Mouse (Mus musculus) midbrain, embryonic 13.5 days (tissue): ENCODE results near the gene Siva1. TPM values are rescaled to one million over a fixed set of nuclear protein-coding genes. Genes with fewer than 3 reads are reported as not detected.

Experiments
- ATAC-seq: fragments of 200-750 bp; cut with Nextera tagmentation; 2 replicates; pipeline ENCODE4 v1.8.0; 2017; ENCODE audit warnings: mild to moderate bottlenecking, moderate TSS enrichment, moderate library complexity
- H3K27ac ChIP-seq: fragments of 300-500 bp; sonication (generic); 2 replicates; pipeline ENCODE4 v1.5.1; 2015; ENCODE audit warnings: inconsistent platforms, mild to moderate bottlenecking, moderate library complexity
- H3K27me3 ChIP-seq: fragments of 300-500 bp; sonication (generic); 2 replicates; pipeline ENCODE4 v1.6.1; 2015; ENCODE audit warnings: mild to moderate bottlenecking, inconsistent platforms
- H3K36me3 ChIP-seq: fragments of 300-500 bp; sonication (generic); 2 replicates; pipeline ENCODE4 v1.6.1; 2015; ENCODE audit warnings: mild to moderate bottlenecking, inconsistent platforms
- H3K4me1 ChIP-seq: fragments of 300-500 bp; sonication (generic); replicated peaks from 2 replicates; pipeline ENCODE4 v1.6.1; 2015; ENCODE audit warnings: inconsistent platforms
- H3K4me2 ChIP-seq: fragments of 300-500 bp; sonication (generic); replicated peaks from 2 replicates; pipeline ENCODE4 v1.6.1; 2015; ENCODE audit warnings: moderate library complexity, mild to moderate bottlenecking, inconsistent platforms
- H3K4me3 ChIP-seq: fragments of 300-500 bp; sonication (generic); replicated peaks from 2 replicates; pipeline ENCODE4 v1.5.1; 2015; ENCODE audit warnings: mild to moderate bottlenecking, inconsistent platforms
- H3K9ac ChIP-seq: fragments of 300-500 bp; sonication (generic); replicated peaks from 2 replicates; pipeline ENCODE4 v1.6.1; 2015; ENCODE audit warnings: mild to moderate bottlenecking, inconsistent platforms
- H3K9me3 ChIP-seq: fragments of 300-500 bp; sonication (generic); 2 replicates; pipeline ENCODE4 v1.6.1; 2016; ENCODE audit warnings: mild to moderate bottlenecking, inconsistent platforms
- WGBS: fragments of 180-500 bp; shearing (Covaris S2); methylation state at CpG from one replicate; pipeline ENCODE4 v1.1.7; 2015; 5-methylcytosine and 5-hydroxymethylcytosine counted together
- polyA plus RNA-seq: library from polyadenylated mRNA; unstranded; fragments of >200 nt; fragmentation: Nextera tagmentation; extraction: Ambion mirVana; gene quantifications from 2 replicates; pipeline ENCODE4 v1.2.1, GENCODE M21; 2015

Siva1 gene
- polyA plus RNA-seq, 1 experiment from 2014 or later, result 96.5 TPM

DNA sequence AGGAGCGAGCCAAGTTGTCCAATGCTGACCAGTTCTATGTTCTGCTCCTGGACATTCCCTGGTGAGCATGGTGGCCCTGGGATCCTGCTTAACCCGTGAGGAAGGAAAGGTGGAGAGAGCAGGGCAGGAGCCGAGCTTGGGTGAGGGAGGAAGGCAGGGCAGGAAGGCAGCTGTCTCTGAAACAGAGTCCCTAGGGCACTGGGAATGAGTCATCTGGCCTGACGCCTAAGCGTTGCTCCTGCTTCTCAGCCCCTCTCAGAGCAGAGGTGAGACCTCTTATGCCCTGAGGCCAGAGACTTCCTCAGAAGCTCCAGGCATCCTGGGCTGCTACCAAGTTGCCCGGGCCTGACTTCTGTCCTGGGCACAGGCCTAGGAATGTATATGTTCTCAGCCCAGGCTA is 37.5 kb upstream of the Siva1 start:
- H3K4me1 ChIP-seq, result 0 out of 2 replicates have a peak, but pooled peaks cover 2% of the 10 kb centered on the region
- no peaks in the 10 kb centered on the region for H3K36me3 ChIP-seq
- no peak overlapping the region for H3K9ac ChIP-seq
- no peaks in the 10 kb centered on the region for H3K27me3 ChIP-seq
- no peak for ATAC-seq
- no peak overlapping the region for H3K27ac ChIP-seq
- H3K4me3 ChIP-seq, result no peak overlapping the region
- no peaks in the 10 kb centered on the region for H3K9me3 ChIP-seq
- WGBS, result 73% methylated on average over 6 of the region's 6 CpGs
- H3K4me2 ChIP-seq, result no peak overlapping the region

DNA sequence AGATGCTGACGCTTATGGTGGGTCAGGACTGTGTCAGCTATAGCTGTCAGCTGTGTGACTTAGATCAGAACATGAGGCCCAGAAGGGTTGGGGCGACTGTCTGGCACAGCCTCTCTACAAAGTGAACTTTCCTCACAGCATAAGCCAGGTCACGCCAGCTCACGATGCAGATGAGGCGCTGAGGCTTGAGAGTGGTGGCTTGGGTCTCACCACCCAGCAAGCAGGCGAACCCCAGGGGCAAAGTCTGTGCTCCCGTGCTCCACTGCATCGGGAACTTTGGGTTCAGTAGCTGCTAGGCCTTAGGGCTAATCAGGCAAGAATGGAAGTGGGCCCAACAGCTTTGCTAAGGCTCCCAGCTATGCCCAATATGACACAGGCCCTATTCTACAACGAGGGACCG is 35.4 kb upstream of the Siva1 start:
- 92% methylated on average over 10 of the region's 10 CpGs for WGBS
- Histone ChIP-seq H3K27me3 (no peaks in the 10 kb centered on the region), H3K9ac (no peak overlapping the region), H3K4me3 (no peak overlapping the region), H3K4me1 (0 out of 2 replicates have a peak, but pooled peaks cover 2% of the 10 kb centered on the region), H3K27ac (no peak overlapping the region), H3K36me3 (no peaks in the 10 kb centered on the region), H3K9me3 (no peaks in the 10 kb centered on the region), H3K4me2 (no peak overlapping the region)
- ATAC-seq, result no peak

GRCm38 (mm10) chr12:112616668-112617067 is 27.8 kb upstream of the Siva1 start:
- 56% methylated on average over 9 of the region's 9 CpGs for WGBS
- Histone ChIP-seq H3K9me3 (no peaks in the 10 kb centered on the region), H3K9ac (no peak overlapping the region), H3K27me3 (peaks cover 34% of the 10 kb centered on the region), H3K4me1 (peaks cover 27% of the 10 kb centered on the region), H3K36me3 (no peaks in the 10 kb centered on the region), H3K4me2 (no peak overlapping the region), H3K4me3 (no peak overlapping the region), H3K27ac (no peak overlapping the region)
- ATAC-seq, result no peak

GRCm38 (mm10) chr12:112617184-112617583 is 27.3 kb upstream of the Siva1 start:
- Histone ChIP-seq H3K4me2 (no peak overlapping the region), H3K9me3 (no peaks in the 10 kb centered on the region), H3K4me3 (no peak overlapping the region), H3K27ac (no peak overlapping the region), H3K9ac (no peak overlapping the region), H3K27me3 (peaks cover 39% of the 10 kb centered on the region), H3K4me1 (peaks cover 27% of the 10 kb centered on the region), H3K36me3 (no peaks in the 10 kb centered on the region)
- 89% methylated on average over 11 of the region's 11 CpGs for WGBS
- ATAC-seq, result no peak

- peak; percentile 76 for ATAC-seq
- H3K4me1 ChIP-seq, result peaks cover 27% of the 10 kb centered on the region
- no peak overlapping the region for H3K27ac ChIP-seq
- H3K4me3 ChIP-seq, result no peak overlapping the region
- H3K36me3 ChIP-seq, result no peaks in the 10 kb centered on the region
- H3K9ac ChIP-seq, result no peak overlapping the region
- H3K27me3 ChIP-seq, result peaks cover 47% of the 10 kb centered on the region
- WGBS, result 19% methylated on average over 8 of the region's 8 CpGs
- no peak overlapping the region for H3K4me2 ChIP-seq
- no peaks in the 10 kb centered on the region for H3K9me3 ChIP-seq
Observed at GRCm38 (mm10) chr12:112617898-112618380, 26.5 kb upstream of the Siva1 start.

DNA sequence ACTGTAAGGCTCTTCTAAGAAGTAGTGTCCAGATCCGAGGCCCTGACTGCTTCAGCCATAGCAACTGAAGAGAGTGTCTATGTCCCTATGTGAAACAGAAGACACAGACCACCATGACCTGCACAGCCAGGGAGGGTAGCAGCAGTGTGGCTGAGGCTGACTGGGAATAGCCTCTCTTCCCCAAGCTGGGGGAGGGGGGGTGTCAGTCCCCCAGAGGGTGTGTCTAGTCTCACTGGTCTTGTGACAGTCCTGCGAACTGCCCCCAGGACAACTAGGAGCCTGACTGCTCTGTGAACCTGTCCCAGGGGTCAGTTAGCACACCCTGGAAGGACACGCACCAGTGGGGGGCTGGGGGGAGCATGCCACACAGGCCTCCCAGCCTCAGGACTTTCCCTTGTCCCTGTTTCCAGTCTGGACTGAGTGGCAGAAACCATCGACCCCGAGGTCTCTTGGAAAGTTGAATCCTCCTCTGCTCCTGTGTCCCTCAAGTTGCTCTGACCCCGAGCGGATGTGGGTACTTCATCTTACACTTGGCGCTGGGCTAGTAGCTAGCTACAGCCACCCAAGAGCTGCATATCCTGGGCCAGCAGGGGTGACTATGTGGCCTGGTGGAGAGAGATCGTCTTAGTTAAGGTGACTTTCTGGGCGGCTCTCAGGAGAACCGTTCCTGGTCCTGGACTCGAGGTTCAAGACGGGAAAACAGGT is 25.3 kb upstream of the Siva1 start:
- no peak overlapping the region for H3K9ac ChIP-seq
- WGBS, result 30% methylated on average over 13 of the region's 13 CpGs
- no peaks in the 10 kb centered on the region for H3K36me3 ChIP-seq
- H3K4me3 ChIP-seq, result peak overlapping the region; percentile 54
- no peak for ATAC-seq
- H3K4me1 ChIP-seq, result peaks cover 27% of the 10 kb centered on the region
- H3K27ac ChIP-seq, result no peak overlapping the region
- H3K9me3 ChIP-seq, result no peaks in the 10 kb centered on the region
- peak overlapping the region; percentile 97 for H3K4me2 ChIP-seq
- H3K27me3 ChIP-seq, result peaks cover 49% of the 10 kb centered on the region

- WGBS, result under 1% methylated on average over 42 of the region's 56 CpGs
- peak; percentile 65 for ATAC-seq
- peaks cover 49% of the 10 kb centered on the region for H3K27me3 ChIP-seq
- no peak within 1 kb of the TSS for H3K27ac ChIP-seq
- H3K4me2 ChIP-seq, result peak within 1 kb of the TSS; percentile 97
- peak within 1 kb of the TSS; percentile 73 for H3K9ac ChIP-seq
- peak within 1 kb of the TSS; percentile 54 for H3K4me3 ChIP-seq
- H3K9me3 ChIP-seq, result no peaks in the 10 kb centered on the region
- peaks cover 27% of the 10 kb centered on the region for H3K4me1 ChIP-seq
- no peaks in the 10 kb centered on the region for H3K36me3 ChIP-seq
Observed at GRCm38 (mm10) chr12:112619686-112620353, 24.7 kb upstream of the Siva1 start, which contains the start of gene Adssl1. Adssl1 (plus strand) TSS chr12:112620045.

GRCm38 (mm10) chr12:112620354-112621061 is 24.0 kb upstream of the Siva1 start:
- WGBS, result 14% methylated on average over 16 of the region's 16 CpGs
- peaks cover 49% of the 10 kb centered on the region for H3K27me3 ChIP-seq
- peak; percentile 18; the same call in 1 of the 2 replicates for ATAC-seq
- no peaks in the 10 kb centered on the region for H3K9me3 ChIP-seq
- peaks cover 27% of the 10 kb centered on the region for H3K4me1 ChIP-seq
- H3K9ac ChIP-seq, result peak overlapping the region; percentile 73
- H3K27ac ChIP-seq, result no peak overlapping the region
- peak overlapping the region; percentile 97 for H3K4me2 ChIP-seq
- peak overlapping the region; percentile 54 for H3K4me3 ChIP-seq
- no peaks in the 10 kb centered on the region for H3K36me3 ChIP-seq

GRCm38 (mm10) chr12:112621900-112622299 is 22.6 kb upstream of the Siva1 start:
- no peak overlapping the region for H3K4me3 ChIP-seq
- no peak for ATAC-seq
- H3K27me3 ChIP-seq, result peaks cover 49% of the 10 kb centered on the region
- no peak overlapping the region for H3K27ac ChIP-seq
- no peaks in the 10 kb centered on the region for H3K9me3 ChIP-seq
- H3K4me2 ChIP-seq, result no peak overlapping the region
- peaks cover 27% of the 10 kb centered on the region for H3K4me1 ChIP-seq
- no peaks in the 10 kb centered on the region for H3K36me3 ChIP-seq
- H3K9ac ChIP-seq, result no peak overlapping the region
- WGBS, result 88% methylated on average over 3 of the region's 3 CpGs

DNA sequence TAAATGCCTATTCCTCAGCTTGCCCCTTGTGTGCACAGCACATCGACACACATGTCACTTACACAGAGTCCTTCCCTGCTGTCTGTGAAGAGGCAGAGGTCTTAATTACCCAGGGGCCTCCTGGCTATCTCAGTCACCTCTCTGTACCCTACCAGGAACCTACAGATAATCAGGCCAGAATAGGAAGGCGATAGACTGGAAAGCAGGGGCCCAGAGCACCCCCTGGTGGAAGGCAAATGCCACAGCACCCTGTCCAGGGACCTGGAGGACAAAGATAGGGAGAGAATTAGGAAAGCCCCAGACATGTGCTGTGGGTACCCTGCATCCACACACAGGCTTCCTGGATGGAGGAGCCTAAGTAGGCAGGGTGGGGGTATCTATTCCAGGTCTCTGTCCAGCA is 20.7 kb upstream of the Siva1 start:
- no peak overlapping the region for H3K4me2 ChIP-seq
- H3K36me3 ChIP-seq, result no peaks in the 10 kb centered on the region
- peak; percentile 32 for ATAC-seq
- H3K27ac ChIP-seq, result no peak overlapping the region
- WGBS, result 16% methylated on average over 2 of the region's 2 CpGs
- peaks cover 43% of the 10 kb centered on the region for H3K27me3 ChIP-seq
- no peak overlapping the region for H3K4me3 ChIP-seq
- no peaks in the 10 kb centered on the region for H3K9me3 ChIP-seq
- peaks cover 23% of the 10 kb centered on the region for H3K4me1 ChIP-seq
- H3K9ac ChIP-seq, result no peak overlapping the region

DNA sequence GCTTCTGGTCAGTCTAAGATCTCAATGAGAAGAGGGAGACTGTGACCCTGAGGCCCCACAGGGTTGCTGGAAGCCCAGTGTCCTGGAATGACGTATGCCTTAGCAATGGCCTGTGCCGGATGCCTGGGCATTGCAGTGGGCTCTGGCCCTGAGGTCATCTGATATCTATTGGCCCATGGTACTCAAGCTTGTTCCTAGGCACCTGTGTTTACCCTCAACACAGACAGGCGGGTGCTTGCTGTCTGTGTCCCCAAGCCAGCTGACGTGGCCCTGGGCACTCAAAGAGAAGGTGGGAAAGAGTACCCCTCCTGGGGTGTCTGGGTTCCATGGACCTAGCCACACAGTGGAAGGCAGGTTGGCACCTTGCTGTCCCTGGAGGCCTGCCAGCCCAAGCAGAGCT is 18.8 kb upstream of the Siva1 start:
- H3K4me2 ChIP-seq, result no peak overlapping the region
- H3K27me3 ChIP-seq, result peaks cover 25% of the 10 kb centered on the region
- H3K9ac ChIP-seq, result no peak overlapping the region
- no peak overlapping the region for H3K4me3 ChIP-seq
- H3K4me1 ChIP-seq, result peaks cover 13% of the 10 kb centered on the region
- no peaks in the 10 kb centered on the region for H3K9me3 ChIP-seq
- H3K36me3 ChIP-seq, result no peaks in the 10 kb centered on the region
- WGBS, result 87% methylated on average over 4 of the region's 4 CpGs
- ATAC-seq, result no peak
- H3K27ac ChIP-seq, result no peak overlapping the region

DNA sequence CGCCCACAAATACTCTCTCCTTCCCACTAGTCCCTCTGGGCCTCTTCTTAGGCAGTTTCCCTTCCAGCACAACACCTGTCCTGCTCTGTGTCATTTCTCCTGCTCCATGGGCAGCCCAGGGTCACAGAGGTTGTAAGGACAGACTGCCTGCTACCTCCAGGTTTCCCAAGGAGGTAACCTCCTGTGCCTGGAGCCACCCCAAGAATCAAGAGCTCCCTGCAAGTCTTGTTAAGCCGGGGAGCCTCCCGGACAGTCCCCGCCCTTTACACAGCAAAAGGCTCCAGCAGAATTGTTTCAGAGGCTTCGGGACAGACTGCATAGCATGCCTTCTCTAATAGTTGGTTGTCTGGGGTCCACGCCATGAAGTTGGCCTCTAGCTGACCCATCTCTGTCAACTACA is 18.0 kb upstream of the Siva1 start:
- Histone ChIP-seq H3K4me2 (no peak overlapping the region), H3K27me3 (peaks cover 17% of the 10 kb centered on the region), H3K4me1 (peaks cover 11% of the 10 kb centered on the region), H3K4me3 (no peak overlapping the region), H3K9me3 (no peaks in the 10 kb centered on the region), H3K36me3 (no peaks in the 10 kb centered on the region), H3K9ac (no peak overlapping the region), H3K27ac (no peak overlapping the region)
- 79% methylated on average over 6 of the region's 6 CpGs for WGBS
- ATAC-seq, result no peak
